Mouse (Mus musculus) c-Kit-positive CD71-negative TER-119-negative erythroid progenitor cells, embryonic 14.5 days (primary cell): Measurements from ENCODE around the gene Mc1r.
"Not testable (repeated sequence)": the region's sequence is repeated elsewhere in the genome, so short reads cannot be mapped to it uniquely, and the experiment has no call there.

Source experiments
- DNase-seq: peaks from one replicate; pipeline ENCODE4 v3.0.0-alpha.2; 2013; ENCODE audit warnings: low read depth

Gene Mc1r

DNA sequence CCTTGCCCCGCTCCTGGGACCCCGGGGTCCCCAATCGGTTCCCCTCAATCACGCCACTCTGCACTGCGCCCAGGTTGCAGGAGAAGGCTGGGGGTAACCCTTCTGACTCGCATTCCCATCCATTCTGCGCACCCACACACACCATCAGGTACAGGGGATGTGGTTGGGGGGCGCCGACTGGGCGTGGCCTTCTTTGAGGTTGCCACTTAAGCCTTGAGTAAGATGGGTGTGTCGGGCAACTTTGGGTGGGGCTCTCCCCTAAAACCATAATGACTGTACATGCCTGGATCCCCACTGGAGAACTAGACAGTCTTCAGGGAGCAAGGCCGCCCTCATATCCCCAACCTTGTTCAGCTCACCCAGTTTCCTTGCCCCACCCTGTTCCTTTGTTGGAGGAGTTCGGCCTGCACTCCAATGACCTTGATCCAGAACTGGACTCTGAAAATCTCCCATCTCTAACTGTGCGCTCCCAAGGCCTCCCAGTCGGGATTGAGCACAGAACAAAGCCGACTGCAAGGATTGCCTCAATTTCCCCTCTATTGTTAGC is 4.9 kb downstream of the Mc1r start:
- DNase-seq: no peak

DNA sequence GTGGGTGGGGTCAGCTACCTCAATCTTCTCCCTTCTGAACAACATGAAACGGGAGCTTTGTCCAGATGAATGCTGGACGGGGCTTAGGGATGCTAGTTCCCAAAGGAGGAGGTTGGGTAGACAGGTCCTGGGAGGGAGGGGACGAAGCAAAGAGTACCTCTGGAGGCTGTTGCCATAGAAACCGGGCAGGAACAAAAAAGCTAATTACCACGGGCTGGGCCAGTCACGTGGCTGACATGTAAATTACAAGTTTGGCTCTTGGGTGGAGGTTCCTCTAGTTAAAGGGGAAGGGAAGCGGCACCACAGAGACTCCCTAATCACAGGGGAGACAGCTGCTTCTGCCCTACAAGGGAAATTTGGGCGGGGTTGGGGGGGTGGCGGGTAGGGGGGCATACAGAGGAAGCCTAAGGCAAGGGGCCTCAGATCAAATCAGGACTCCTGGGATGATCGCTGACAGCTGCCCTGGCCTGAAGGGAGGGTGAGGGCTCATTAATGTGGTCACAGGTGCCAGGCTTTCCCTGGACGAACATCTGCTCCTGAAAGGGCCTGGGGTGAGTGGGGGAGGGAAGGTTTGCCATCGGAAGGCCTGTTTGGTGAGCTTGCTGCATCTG is 5.8 kb downstream of the Mc1r start:
- DNase-seq: no peak

DNA sequence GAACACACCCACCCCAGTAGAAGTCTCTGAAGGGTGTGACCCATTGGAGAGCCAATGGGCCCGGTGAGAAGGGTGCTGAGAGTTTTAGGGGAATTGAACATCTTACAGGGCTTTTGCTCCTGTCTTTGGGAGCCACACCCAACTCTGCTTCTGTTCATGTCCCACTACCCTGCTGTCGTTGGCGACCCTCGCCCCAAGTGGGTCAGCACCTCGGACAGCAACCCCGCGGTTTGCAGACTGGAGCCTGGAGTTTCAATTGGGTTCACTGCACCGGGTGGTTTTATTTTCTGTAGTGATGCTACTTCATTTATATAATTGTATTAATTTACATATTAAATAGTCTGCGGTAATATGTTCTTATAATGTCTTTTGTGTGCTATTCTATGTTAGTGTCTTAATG is 7.3 kb downstream of the Mc1r start:
- no peak for DNase-seq

DNA sequence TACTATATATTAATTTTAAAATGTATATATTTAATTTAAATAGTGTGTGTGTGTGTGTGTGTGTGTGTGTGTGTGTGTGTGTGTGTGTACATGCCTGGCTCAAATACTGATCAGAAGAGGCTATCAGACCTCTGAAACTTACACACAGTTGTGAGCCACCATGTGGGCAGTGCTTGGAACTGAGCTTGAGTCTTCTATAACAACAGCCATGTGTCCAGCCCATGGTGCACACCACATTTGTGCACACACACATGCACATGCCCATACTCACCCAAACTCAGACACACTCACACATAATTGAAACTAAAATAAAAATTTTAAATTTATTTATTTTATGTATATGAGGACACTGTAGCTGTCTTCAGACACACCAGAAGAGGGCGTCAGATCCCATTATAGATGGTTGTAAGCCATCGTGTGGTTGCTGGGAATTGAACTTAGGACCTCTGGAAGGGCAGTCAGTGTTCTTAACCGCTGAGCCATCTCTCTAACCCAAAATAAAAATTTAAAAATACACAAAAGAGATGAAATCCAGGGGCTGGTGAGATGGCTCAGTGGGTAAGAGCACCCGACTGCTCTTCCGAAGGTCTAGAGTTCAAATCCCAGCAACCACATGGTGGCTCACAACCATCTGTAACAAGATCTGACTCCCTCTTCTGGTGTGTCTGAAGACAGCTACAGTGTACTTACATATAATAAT is 8.2 kb downstream of the Mc1r start:
- not testable (repeated sequence) for DNase-seq

DNA sequence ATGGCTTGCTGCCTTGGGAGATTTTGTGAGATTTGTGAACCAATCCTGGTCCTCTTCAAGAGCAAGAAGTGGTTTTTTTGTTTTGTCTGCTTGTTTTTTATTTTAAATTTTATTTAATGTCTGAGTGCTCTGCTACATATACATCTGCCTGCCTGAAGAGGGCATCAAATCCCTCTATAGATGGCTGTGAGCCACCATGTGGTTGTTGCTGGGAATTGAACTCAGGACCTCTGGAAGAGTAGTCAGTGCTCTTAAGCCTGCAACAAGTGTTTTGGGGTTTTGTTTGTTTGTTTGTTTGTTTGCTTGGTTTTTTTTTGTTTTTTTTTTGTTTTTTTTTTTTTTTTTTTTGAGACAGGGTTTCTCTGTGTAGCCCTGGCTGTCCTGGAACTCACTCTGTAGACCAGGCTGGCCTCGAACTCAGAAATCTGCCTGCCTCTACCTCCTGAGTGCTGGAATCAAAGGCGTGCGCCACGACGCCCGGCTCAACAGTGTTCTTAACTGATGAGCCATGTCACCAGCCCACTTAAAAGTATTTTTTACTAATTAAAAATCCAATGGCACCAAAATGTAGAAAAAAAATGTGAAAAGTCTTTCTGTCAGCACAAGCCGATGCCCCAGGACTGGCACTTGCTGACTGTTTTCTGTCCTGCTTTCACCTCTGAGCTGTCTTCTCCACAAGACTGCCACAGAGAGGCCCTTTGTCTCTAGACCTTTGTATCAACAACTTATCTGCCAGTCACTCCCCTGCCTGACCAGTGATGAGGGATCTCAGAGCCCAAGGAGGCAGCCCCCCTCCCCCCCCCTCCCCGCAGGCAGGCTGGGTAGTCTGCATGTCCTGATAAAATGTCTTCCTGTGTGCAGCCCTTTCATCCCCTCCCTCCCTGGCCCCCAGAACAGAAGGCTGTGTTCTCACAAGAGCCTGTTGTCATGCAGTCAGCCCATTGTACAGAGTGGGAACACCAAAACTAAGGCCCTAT is 9.3 kb downstream of the Mc1r start:
- DNase-seq: no peak

DNA sequence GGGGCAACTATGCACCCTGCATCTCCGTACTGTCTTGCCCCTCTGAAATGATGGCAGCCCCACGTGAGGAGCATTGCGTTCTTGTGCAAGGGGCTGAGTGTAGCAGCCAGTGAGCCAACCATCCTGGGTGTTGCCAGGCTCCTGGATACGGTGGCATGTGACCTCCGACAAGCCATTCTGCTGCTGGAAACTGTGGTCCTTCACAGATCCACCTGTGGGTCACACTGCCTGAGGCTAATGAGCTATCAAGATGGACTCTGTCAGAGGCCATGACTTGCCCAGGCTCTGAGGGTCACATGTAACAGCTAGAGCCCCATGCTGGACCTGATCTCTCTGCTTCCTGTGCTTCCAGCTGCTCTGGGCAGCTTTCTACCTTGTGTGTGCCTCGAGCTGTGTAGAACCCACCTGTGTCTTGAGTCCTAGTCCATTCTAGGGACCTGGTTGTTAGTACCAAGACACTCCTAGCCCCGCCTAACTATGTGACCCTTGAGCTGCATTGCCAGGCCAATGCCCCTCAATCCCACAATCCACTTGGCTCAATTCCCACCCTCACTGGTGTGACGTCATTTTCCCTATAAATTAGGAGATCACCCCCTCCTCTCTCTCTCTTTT is 10.1 kb downstream of the Mc1r start:
- no peak for DNase-seq

DNA sequence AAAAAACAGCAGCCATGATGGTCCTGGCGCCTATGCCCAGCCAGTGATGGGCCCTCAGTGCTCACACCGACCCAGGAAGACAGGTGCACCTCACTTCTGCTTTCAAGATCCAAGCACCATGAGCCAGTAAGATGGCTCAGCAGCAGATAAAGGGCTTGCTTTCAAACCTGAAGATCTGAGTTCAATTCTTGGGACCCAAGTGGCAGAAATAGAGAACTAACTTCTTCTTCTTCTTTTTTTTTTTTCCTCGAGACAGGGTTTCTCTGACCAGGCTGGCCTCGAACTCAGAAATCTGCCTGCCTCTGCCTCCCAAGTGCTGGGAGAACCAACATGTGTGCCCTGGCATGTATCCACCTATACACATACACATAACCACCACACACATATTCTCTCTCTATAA is 12.8 kb downstream of the Mc1r start:
- no peak for DNase-seq

DNA sequence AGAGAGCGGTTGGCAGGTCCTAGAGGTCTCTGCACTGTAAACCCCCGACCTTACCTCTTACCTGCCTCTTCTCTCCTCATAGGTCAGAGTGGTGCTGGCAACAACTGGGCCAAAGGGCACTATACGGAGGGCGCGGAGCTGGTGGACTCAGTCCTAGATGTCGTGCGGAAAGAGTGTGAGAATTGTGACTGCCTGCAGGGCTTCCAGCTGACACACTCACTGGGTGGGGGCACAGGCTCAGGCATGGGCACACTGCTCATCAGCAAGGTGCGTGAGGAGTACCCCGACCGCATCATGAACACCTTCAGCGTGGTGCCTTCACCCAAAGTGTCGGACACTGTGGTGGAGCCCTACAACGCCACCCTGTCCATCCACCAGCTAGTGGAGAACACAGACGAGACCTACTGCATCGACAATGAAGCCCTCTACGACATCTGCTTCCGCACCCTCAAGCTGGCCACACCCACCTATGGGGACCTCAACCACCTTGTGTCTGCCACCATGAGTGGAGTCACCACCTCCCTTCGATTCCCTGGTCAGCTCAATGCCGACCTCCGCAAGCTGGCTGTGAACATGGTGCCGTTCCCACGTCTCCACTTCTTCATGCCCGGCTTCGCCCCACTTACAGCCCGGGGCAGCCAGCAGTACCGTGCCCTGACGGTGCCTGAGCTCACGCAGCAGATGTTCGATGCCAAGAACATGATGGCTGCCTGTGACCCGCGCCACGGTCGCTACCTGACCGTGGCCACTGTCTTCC is 13.8 kb downstream of the Mc1r start:
- no peak for DNase-seq

DNA sequence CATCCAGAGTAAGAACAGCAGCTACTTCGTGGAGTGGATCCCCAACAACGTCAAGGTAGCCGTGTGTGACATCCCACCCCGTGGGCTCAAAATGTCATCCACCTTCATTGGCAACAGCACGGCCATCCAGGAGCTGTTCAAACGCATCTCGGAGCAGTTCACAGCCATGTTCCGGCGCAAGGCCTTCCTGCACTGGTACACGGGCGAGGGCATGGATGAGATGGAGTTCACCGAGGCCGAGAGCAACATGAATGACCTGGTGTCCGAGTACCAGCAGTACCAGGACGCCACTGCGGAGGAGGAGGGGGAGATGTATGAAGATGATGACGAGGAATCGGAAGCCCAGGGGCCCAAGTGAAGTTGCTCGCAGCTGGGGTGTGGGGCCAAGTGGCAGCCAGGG is 14.4 kb downstream of the Mc1r start:
- no peak for DNase-seq

DNA sequence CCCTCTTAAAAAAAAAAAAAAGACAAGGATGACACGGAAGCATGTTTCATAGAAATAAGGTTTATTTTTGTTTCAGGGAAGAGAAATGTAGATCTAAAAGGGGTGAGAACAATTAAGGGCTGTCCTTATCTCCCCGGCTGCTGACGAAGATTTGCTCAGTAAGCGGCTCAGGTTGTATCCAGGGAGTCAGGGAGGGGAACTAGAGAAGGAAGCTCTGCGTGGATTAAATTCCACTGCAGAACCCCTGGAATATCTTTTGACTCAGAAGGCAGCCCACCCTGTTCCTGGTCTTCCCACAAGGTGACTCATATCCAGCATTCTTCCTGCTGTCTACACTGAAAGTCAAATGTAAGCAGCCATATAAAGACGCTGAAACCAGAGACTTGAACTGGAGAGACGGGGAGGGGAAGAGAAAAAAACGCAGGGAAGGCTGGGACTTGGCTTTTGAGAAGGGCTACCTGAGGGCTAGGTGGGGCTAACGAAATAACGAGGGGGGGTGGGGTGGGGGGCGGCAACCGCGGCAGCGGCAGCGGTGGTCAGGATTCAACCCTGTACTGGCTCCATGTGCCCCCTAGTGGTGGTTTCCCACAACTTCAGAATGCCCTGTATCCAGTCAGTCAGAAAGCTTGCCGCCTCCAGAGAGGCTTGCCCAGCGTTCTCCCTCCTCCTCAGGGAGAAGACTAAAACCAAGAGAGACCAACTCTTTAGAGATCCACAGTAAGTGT is 15.3 kb downstream of the Mc1r start:
- DNase-seq: peak; percentile 60

DNA sequence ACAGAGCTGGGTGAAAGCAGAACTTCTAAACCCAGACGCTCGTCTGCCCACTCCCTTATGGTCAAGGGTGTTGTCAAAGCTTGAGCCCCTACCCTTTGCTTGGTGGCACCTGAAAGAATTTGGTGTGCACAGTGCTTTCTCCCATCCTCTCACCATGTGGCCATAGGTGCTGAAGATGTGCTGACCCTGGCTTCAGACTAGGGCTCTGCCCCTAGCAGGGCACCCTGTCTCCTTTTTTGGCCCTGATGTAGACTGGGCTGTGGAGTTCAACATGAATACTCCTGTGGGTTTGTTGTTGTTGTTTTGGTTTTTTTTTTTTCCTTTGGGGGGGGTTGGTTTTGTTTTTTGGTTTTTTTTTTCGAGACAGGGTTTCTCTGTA is 15.9 kb downstream of the Mc1r start:
- no peak for DNase-seq

DNA sequence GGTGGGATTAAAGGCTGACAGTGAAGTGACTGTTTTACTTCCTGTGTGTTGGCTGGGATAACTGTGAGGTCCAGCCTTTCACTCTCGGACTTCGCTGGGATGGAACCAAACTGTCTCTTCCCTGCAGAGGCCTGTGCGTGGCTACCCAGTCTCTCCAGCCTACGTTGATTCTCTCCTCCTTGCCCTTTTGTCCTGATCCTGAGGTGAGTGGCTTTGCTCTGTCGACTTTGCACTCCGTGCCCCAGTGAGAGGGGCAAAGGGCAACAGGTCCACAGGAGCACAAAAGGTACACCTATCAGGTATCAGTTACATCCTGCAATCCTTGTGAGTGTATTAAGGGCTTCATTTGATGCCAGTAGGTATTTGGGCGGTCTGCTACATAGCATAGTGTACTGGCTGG is 16.5 kb downstream of the Mc1r start, which contains the start of gene Def8:
Def8 (plus strand) TSS at position 87 of the 400 bp plus-strand sequence.
- DNase-seq: no peak

DNA sequence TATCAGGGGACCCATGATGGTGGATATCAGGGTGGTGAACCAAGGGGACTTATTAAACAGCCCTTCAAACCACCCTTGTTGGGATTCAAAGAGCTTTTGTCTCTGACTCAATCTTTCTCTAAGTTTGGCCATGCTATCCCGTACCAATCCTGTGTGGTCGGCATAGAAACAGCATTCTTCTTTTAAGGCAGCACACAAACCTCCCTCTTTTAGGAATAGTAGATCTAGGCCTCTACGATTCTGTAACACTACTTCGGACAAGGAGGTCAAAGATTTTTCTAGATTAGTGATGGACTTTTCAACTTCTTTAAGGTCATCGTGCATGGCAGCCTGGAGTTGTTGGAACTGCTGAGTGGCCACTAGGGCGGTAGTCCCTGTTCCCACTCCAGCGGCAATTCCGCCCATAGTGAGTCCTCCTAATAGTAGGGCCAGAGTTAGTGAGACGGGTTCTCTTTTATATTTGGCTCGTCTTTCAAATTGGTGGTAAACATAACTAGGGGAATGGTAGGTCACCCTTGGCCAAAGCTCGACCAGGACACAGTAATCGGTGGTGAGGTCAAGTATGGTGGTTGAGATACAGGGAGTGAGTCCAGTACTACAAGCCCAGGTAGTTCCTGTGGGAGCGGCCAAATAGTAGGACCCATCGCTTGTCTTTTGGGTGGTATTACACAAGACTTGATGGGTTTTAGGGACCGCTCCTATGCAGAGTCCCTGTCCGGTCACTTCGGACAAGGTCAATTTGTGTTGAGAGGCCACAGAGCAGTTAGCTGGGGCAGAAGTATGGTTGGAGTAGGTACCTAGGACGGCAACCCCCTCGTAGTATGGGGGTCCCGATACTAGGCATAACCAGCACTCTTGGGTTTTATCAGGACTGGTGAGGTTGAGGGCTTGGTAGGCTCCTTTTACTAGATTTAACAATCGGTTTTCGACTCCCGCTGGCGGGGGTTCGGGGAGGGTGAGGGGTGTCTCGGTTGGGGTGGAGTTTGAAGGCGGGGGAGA is 19.9 kb downstream of the Mc1r start:
- DNase-seq: no peak

DNA sequence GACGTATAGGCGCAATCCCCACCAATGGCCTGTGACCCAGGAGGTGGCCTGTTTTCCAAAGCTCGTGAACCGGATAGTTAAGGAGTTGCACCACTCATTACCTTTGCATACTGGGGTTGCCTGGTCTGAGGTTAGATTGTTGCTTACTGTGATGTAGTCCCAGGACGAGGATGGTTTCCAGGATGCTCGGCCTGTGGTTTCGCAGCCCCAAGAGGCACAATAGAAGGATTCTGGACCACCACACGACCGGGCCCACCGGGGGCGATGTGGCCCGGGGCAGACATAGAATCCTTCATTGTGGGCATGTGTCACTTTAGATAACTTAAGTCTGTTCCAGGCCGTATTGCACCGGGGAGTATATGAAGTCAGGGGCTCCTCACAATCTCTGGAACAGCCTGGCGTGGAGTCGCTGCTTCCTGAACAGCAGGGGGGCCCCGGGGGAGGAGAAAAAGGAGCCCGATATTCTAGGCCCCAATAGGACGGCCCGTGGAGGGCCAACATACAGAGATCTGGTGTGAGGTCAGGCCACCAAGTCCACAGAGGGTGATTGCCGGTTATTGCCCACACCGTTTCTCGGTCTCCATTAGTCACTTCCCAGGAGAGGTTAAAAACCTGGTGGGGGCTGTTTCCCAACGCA is 20.9 kb downstream of the Mc1r start:
- no peak for DNase-seq

DNA sequence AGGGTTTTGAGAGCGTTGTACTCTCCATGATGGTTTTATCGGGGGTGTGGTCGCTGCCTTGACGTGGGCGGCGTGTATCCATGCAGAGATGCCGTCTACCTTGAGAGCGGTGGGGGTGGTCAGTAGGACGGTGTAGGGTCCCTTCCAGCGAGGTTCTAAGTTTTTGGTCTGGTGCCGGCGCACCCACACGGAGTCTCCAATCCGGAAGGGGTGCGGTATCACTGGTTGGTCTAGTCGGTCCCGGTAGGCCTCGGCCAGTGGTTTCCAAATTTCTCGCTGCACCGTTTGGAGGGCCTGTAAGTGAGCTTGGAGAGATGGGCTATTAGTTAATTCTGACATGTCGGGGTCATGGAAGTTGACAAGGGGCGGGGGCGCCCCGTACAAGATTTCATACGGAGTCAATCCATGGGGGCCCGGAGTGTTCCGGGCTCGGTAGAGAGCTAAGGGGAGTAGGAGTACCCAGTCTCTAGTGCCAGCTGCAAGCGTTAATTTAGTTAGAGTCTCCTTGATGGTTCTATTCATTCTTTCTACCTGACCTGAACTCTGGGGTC is 21.5 kb downstream of the Mc1r start:
- no peak for DNase-seq

DNA sequence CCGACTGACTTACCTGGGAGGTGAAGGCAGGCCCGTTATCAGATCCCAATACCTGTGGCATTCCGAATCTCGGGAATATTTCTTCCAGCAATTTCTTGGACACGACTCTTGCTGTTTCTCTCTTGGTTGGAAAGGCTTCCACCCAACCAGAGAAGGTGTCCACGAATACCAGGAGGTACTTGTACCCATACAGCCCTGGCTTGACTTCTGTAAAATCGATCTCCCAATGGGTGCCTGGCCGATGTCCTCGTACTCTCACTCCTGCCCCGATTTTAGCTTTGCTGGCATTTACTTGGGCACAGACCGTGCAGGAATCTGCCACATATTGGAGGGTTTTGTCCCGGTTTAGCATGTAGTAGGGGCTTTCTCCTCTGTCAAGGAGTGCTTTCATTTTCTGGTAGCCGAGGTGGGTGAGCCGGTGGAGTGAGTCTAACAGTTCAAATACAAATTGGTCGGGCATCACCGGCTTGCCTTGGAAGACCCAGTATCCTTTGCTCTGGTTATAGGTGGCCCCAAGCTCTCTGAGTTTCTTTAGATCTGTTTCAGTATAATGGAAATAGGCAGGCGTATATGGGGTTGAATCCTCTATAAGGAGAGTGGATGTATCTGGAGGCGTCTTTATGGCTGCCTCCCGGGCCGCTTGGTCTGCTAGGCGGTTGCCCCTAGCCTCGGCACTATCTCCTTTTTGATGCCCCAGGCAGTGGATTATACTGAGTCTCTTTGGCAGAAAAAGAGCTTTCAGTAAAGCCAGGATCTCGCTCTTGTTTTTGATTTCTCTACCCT is 22.2 kb downstream of the Mc1r start:
- DNase-seq: no peak

DNA sequence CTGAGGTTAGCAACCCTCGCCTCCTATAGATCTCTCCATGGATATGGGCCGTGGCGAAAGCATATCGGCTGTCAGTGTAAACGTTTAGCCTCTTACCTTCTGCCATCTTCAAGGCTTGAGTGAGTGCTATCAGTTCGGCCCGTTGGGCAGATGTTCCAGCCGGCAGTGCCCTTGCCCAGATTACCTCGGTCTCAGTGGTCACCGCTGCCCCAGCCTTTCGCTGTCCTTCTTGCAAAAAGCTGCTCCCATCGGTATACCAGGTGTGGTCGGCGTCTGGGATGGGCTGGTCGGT is 22.8 kb downstream of the Mc1r start:
- DNase-seq: not testable (repeated sequence)

DNA sequence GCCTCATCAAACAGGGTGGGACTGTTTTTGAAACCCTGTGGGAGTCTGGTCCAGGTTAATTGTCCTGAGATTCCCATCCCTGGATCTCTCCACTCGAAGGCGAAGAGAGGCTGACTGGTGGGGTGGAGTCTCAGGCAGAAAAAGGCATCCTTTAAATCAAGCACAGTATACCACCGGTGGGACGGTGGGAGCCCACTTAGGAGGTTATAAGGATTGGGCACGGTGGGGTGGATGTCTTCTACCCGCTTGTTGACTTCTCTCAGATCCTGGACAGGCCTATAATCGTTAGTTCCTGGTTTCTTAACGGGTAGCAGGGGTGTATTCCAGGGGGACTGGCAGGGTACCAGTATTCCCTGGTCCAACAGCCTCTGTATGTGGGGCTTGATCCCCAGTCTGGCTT is 24.0 kb downstream of the Mc1r start:
- DNase-seq: not testable (repeated sequence)
